Mouse (Mus musculus) embryonic stem cell, embryonic (primary cell): Measurements from ENCODE around the gene AU018091.
"Not testable (repeated sequence)": the region's sequence is repeated elsewhere in the genome, so short reads cannot be mapped to it uniquely, and the experiment has no call there.

Experiments
- CTCF ChIA-PET, 4 experiments: fragments of 300-600 bp in 2 of 4; fragments of 350-600 bp in 2 of 4; sonication (Branson Sonifier 250); formaldehyde crosslinking; loops; one replicate each; lab custom pipeline; 2022; ENCODE audit warnings: inconsistent platforms in 2 of 4; lab: Charles Lee
- POLR2A ChIA-PET, 4 experiments: fragments of 300-600 bp in 2 of 4; fragments of 350-600 bp in 2 of 4; sonication (Branson Sonifier 250); formaldehyde crosslinking; loops; one replicate each; lab custom pipeline; 2022; ENCODE audit warnings: antibody characterized with exemption in 4 of 4, inconsistent platforms in 1 of 4; lab: Charles Lee

AU018091 gene

GRCm38 (mm10) chr7:3193905-3194304 is 24.9 kb upstream of the AU018091 start:
- ChIA-PET CTCF (interaction anchor here (0.6 to 3.5 kb wide), 38 partner anchors 8 to 1180 kb away, joined by 3 to 31 read pairs (median 4); partner anchors contain the start of gene AU018091 (in 2 of the 4)), POLR2A (interaction anchor here (0.5 to 25.2 kb wide), 65 partner anchors 7 to 1821 kb away, joined by 3 to 2972 read pairs (median 5); partner anchors contain the start of gene AU018091 (in 3 of the 4))

GRCm38 (mm10) chr7:3193049-3193632 is 24.1 kb upstream of the AU018091 start:
- POLR2A ChIA-PET, result interaction anchor here (0.5 to 25.2 kb wide), 57 partner anchors 8 to 1822 kb away, joined by 3 to 2972 read pairs (median 6); partner anchors contain the start of gene AU018091 (in 3 of the 4)
- CTCF ChIA-PET, result interaction anchor here (0.6 to 3.5 kb wide), 31 partner anchors 8 to 283 kb away, joined by 3 to 31 read pairs (median 4); partner anchors contain the start of gene AU018091 (in 2 of the 4)

- ChIA-PET CTCF (interaction anchor here in 2 of 4 experiments (0.6 to 2.6 kb wide), 6 partner anchors 9 to 231 kb away, joined by 3 to 19 read pairs (median 4); no protein-coding TSS in a partner anchor), POLR2A (interaction anchor here (0.6 to 25.2 kb wide), 23 partner anchors 9 to 231 kb away, joined by 3 to 2972 read pairs (median 14); partner anchors contain the start of gene AU018091 (in 2 of the 4))
Measured at GRCm38 (mm10) chr7:3191971-3192498, 23.0 kb upstream of the AU018091 start.

- POLR2A ChIA-PET, result interaction anchor here in 2 of 4 experiments (0.7 to 6.3 kb wide), 12 partner anchors 12 to 43 kb away, joined by 3 to 138 read pairs (median 4); partner anchors contain the start of gene AU018091 (in 1 of the 2)
- CTCF ChIA-PET, result interaction anchor here in 1 of 4 experiments (0.5 kb wide), 2 partner anchors 11 to 76 kb away, joined by 3 read pairs; no protein-coding TSS in a partner anchor
Measured at GRCm38 (mm10) chr7:3186726-3187125, 17.7 kb upstream of the AU018091 start.

GRCm38 (mm10) chr7:3186136-3186535 is 17.1 kb upstream of the AU018091 start:
- ChIA-PET CTCF (interaction anchor here in 2 of 4 experiments (0.5 to 0.9 kb wide), 2 partner anchors 8 to 77 kb away, joined by 3 to 5 read pairs; no protein-coding TSS in a partner anchor), POLR2A (interaction anchor here in 2 of 4 experiments (0.6 to 6.3 kb wide), 15 partner anchors 8 to 43 kb away, joined by 3 to 138 read pairs (median 6); partner anchors contain the start of gene AU018091 (in 2 of the 2))

GRCm38 (mm10) chr7:3184394-3184793 is 15.4 kb upstream of the AU018091 start:
- ChIA-PET CTCF (interaction anchor here in 2 of 4 experiments (1.2 to 1.5 kb wide), 2 partner anchors 14 kb away, joined by 4 to 7 read pairs; no protein-coding TSS in a partner anchor), POLR2A (interaction anchor here in 2 of 4 experiments (0.7 to 5.1 kb wide), 6 partner anchors 9 to 35 kb away, joined by 3 to 37 read pairs (median 8); no protein-coding TSS in a partner anchor)

- POLR2A ChIA-PET, result interaction anchor here in 3 of 4 experiments (0.6 to 5.1 kb wide), 9 partner anchors 12 to 259 kb away, joined by 3 to 37 read pairs (median 3); partner anchors contain the start of gene AU018091 (in 1 of the 3)
- CTCF ChIA-PET, result not testable (repeated sequence)
Measured at GRCm38 (mm10) chr7:3180958-3181357, 12.0 kb upstream of the AU018091 start.

- POLR2A ChIA-PET, result interaction anchor here in 3 of 4 experiments (0.5 to 3.8 kb wide), 33 partner anchors 10 to 411 kb away, joined by 3 to 33 read pairs (median 6); no protein-coding TSS in a partner anchor
Measured at GRCm38 (mm10) chr7:3168296-3168695, 707 bp downstream of the AU018091 start.

GRCm38 (mm10) chr7:3166270-3166669 is 2.7 kb downstream of the AU018091 start:
- ChIA-PET POLR2A (interaction anchor here (0.6 to 3.8 kb wide), 28 partner anchors 9 to 137 kb away, joined by 3 to 33 read pairs (median 6); no protein-coding TSS in a partner anchor), CTCF (interaction anchor here in 2 of 4 experiments (0.6 to 0.9 kb wide), 3 partner anchors 33 to 269 kb away, joined by 3 to 4 read pairs (median 3); no protein-coding TSS in a partner anchor)

More at GRCm38 (mm10) chr7:3168296-3168695, 707 bp downstream of the AU018091 start:
- CTCF ChIA-PET, result interaction anchor here (0.7 to 2.2 kb wide), 9 partner anchors 22 to 101 kb away, joined by 3 to 9 read pairs (median 4); no protein-coding TSS in a partner anchor

- CTCF ChIA-PET, result interaction anchor here in 1 of 4 experiments (1.0 kb wide), 1 partner anchor 29 kb away, joined by 3 read pairs; no protein-coding TSS in a partner anchor
- POLR2A ChIA-PET, result interaction anchor here in 3 of 4 experiments (0.5 to 3.0 kb wide), 20 partner anchors 12 to 1692 kb away, joined by 3 to 15 read pairs (median 4); partner anchors contain the start of gene Hspbp1 (in 1 of the 3)
Measured at GRCm38 (mm10) chr7:3164991-3165390, 4.0 kb downstream of the AU018091 start.

GRCm38 (mm10) chr7:3164381-3164780 is 4.6 kb downstream of the AU018091 start:
- ChIA-PET CTCF (interaction anchor here in 2 of 4 experiments (0.6 to 1.5 kb wide), 5 partner anchors 29 to 927 kb away, joined by 3 to 6 read pairs (median 3); no protein-coding TSS in a partner anchor), POLR2A (interaction anchor here in 3 of 4 experiments (0.7 to 3.0 kb wide), 17 partner anchors 17 to 183 kb away, joined by 3 to 15 read pairs (median 4); no protein-coding TSS in a partner anchor)

- POLR2A ChIA-PET, result interaction anchor here in 1 of 4 experiments (1.3 kb wide), 1 partner anchor 38 kb away, joined by 3 read pairs; no protein-coding TSS in a partner anchor
- CTCF ChIA-PET, result no interaction called here
Measured at GRCm38 (mm10) chr7:3150376-3150775, 18.6 kb downstream of the AU018091 start.

GRCm38 (mm10) chr7:3146072-3146471 is 22.9 kb downstream of the AU018091 start:
- POLR2A ChIA-PET, result no interaction called here
- CTCF ChIA-PET, result no interaction called here

GRCm38 (mm10) chr7:3143329-3143728 is 25.7 kb downstream of the AU018091 start:
- POLR2A ChIA-PET, result interaction anchor here in 2 of 4 experiments (0.6 to 1.7 kb wide), 5 partner anchors 9 to 43 kb away, joined by 3 to 4 read pairs (median 3); no protein-coding TSS in a partner anchor

GRCm38 (mm10) chr7:3135606-3136005 is 33.4 kb downstream of the AU018091 start:
- CTCF ChIA-PET, result no interaction called here
- POLR2A ChIA-PET, result no interaction called here

More at GRCm38 (mm10) chr7:3143329-3143728, 25.7 kb downstream of the AU018091 start:
- CTCF ChIA-PET, result interaction anchor here in 2 of 4 experiments (0.6 to 1.1 kb wide), 3 partner anchors 9 to 53 kb away, joined by 3 read pairs; no protein-coding TSS in a partner anchor

- ChIA-PET CTCF (interaction anchor here in 1 of 4 experiments (0.6 kb wide), 2 partner anchors 9 to 60 kb away, joined by 3 to 4 read pairs; no protein-coding TSS in a partner anchor), POLR2A (interaction anchor here in 1 of 4 experiments (0.5 to 1.0 kb wide), 3 partner anchors 9 to 80 kb away, joined by 3 to 4 read pairs (median 4); no protein-coding TSS in a partner anchor)
Measured at GRCm38 (mm10) chr7:3134654-3135053, 34.3 kb downstream of the AU018091 start.

GRCm38 (mm10) chr7:3130342-3130741 is 38.7 kb downstream of the AU018091 start:
- ChIA-PET CTCF (no interaction called here), POLR2A (no interaction called here)
